Mouse (Mus musculus) stomach, postnatal 0 days (tissue): ENCODE data around the gene Edf1. TPM values are rescaled to one million over a fixed set of nuclear protein-coding genes. Genes with fewer than 3 reads are reported as not detected.
A peak's percentile ranks its signal among the peaks of the same experiment; 100 is the strongest.

ENCODE experiments used
- ATAC-seq: fragments of 200-750 bp; cut with Nextera tagmentation; 2 replicates; pipeline ENCODE4 v1.8.0; 2017; ENCODE audit not compliant: low FRiP score, low TSS enrichment
- DNase-seq: peaks from one replicate; pipeline ENCODE4 v3.0.0-alpha.2; 2016; ENCODE audit warnings: low spot score
- H3K27ac ChIP-seq: fragments of 300-500 bp; sonication (generic); replicated peaks from 2 replicates; pipeline ENCODE4 v1.5.1; 2014; ENCODE audit warnings: mild to moderate bottlenecking, control low read depth
- H3K27me3 ChIP-seq: fragments of 300-500 bp; sonication (generic); 2 replicates; pipeline ENCODE4 v1.6.1; 2014; ENCODE audit warnings: low read length; ENCODE audit not compliant: control insufficient read depth, insufficient read depth
- H3K36me3 ChIP-seq: fragments of 300-500 bp; sonication (generic); 2 replicates; pipeline ENCODE4 v1.6.1; 2014; ENCODE audit warnings: low read length, mixed read lengths; ENCODE audit not compliant: control insufficient read depth, insufficient read depth
- H3K4me1 ChIP-seq: fragments of 300-500 bp; sonication (generic); replicated peaks from 2 replicates; pipeline ENCODE4 v1.6.1; 2014; ENCODE audit warnings: antibody characterized with exemption; ENCODE audit not compliant: control insufficient read depth, insufficient read depth
- H3K4me2 ChIP-seq: fragments of 300-500 bp; sonication (generic); replicated peaks from 2 replicates; pipeline ENCODE4 v1.6.1; 2014; ENCODE audit warnings: low read depth, mild to moderate bottlenecking, control low read depth, moderate library complexity
- H3K4me3 ChIP-seq: fragments of 300-500 bp; sonication (generic); 2 replicates; pipeline ENCODE4 v1.5.1; 2014; ENCODE audit warnings: low read depth, low read length, control low read depth
- H3K9ac ChIP-seq: fragments of 300-500 bp; sonication (generic); 2 replicates; pipeline ENCODE4 v1.6.1; 2014; ENCODE audit warnings: mild to moderate bottlenecking, low read length, control low read depth, mixed read lengths
- H3K9me3 ChIP-seq: fragments of 300-500 bp; sonication (generic); 2 replicates; pipeline ENCODE4 v1.6.1; 2016; ENCODE audit warnings: low read length; ENCODE audit not compliant: control insufficient read depth
- CTCF ChIP-seq: IDR thresholded peaks from 2 replicates; pipeline ENCODE4 v1.5.1; 2016; ENCODE audit warnings: antibody characterized with exemption, low read depth, mild to moderate bottlenecking, moderate library complexity
- EP300 ChIP-seq: optimal IDR thresholded peaks from 2 replicates; pipeline ENCODE3; 2016; ENCODE audit warnings: antibody characterized with exemption
- WGBS: fragments of 180-500 bp; shearing (Covaris S2); extraction: QIAGEN DNeasy Blood & Tissue Kit; methylation state at CpG from one replicate; pipeline ENCODE4 v1.1.7; 2014; 5-methylcytosine and 5-hydroxymethylcytosine counted together
- polyA plus RNA-seq: library from polyadenylated mRNA; unstranded; fragments of >200 nt; fragmentation: Nextera tagmentation; extraction: Ambion mirVana; gene quantifications from 2 replicates; pipeline ENCODE4 v1.2.1, GENCODE M21; 2015

Edf1 gene
- polyA plus RNA-seq, 1 experiment from 2014 or later = 351 TPM

GRCm38 (mm10) chr2:25556296-25556695 lies 1.4 kb upstream of the Edf1 start:
- H3K36me3 ChIP-seq = no peaks in the 10 kb centered on the region; the same call in none of the 2 replicates
- no peak for TF ChIP-seq CTCF
- TF ChIP-seq EP300 = no peak
- H3K4me2 ChIP-seq = no peak overlapping the region
- ATAC-seq (no peak), DNase-seq (no peak)
- 0 out of 2 replicates have a peak, but pooled peaks cover 3% of the 10 kb centered on the region for H3K4me1 ChIP-seq
- no peak overlapping the region for H3K27ac ChIP-seq
- no peaks in the 10 kb centered on the region for H3K27me3 ChIP-seq
- H3K9ac ChIP-seq = no peak overlapping the region
- WGBS = 52% methylated on average over 1 of the region's 1 CpGs
- H3K9me3 ChIP-seq = no peaks in the 10 kb centered on the region
- no peak overlapping the region for H3K4me3 ChIP-seq

- Histone ChIP-seq H3K9me3 (no peaks in the 10 kb centered on the region), H3K4me2 (peak overlapping the region; percentile 91), H3K4me3 (peak overlapping the region; percentile 91), H3K27me3 (no peaks in the 10 kb centered on the region), H3K27ac (peak overlapping the region; percentile 79), H3K36me3 (peaks cover 10% of the 10 kb centered on the region), H3K9ac (peak overlapping the region; percentile 91), H3K4me1 (0 out of 2 replicates have a peak, but pooled peaks cover 3% of the 10 kb centered on the region)
- TF ChIP-seq EP300 (no peak), CTCF (no peak)
- 0% methylated on average over 23 of the region's 24 CpGs for WGBS
- DNase-seq (no peak), ATAC-seq (peak; percentile 41; the same call in 1 of the 2 replicates)
Observed at GRCm38 (mm10) chr2:25557964-25558360, 315 bp downstream of the Edf1 start.

GRCm38 (mm10) chr2:25558774-25559173 lies 1.1 kb downstream of the Edf1 start:
- Histone ChIP-seq H3K9ac (peak overlapping the region; percentile 91), H3K4me1 (0 out of 2 replicates have a peak, but pooled peaks cover 3% of the 10 kb centered on the region), H3K27ac (no peak overlapping the region), H3K9me3 (no peaks in the 10 kb centered on the region), H3K4me2 (peak overlapping the region; percentile 91), H3K27me3 (no peaks in the 10 kb centered on the region), H3K4me3 (peak overlapping the region; percentile 91), H3K36me3 (peaks cover 17% of the 10 kb centered on the region)
- ATAC-seq = no peak
- peak; percentile 14 for DNase-seq
- TF ChIP-seq EP300 (no peak), CTCF (no peak)
- 45% methylated on average over 6 of the region's 6 CpGs for WGBS

- Histone ChIP-seq H3K4me3 (no peak overlapping the region), H3K36me3 (peaks cover 23% of the 10 kb centered on the region), H3K4me1 (0 out of 2 replicates have a peak, but pooled peaks cover 3% of the 10 kb centered on the region), H3K9ac (no peak overlapping the region), H3K4me2 (no peak overlapping the region), H3K27ac (no peak overlapping the region), H3K27me3 (no peaks in the 10 kb centered on the region), H3K9me3 (no peaks in the 10 kb centered on the region)
- TF ChIP-seq EP300 (no peak), CTCF (no peak)
- ATAC-seq = no peak
- WGBS = 94% methylated on average over 8 of the region's 8 CpGs
- DNase-seq = no peak
Observed at GRCm38 (mm10) chr2:25560551-25560950, 2.9 kb downstream of the Edf1 start.

GRCm38 (mm10) chr2:25561946-25562345 lies 4.3 kb downstream of the Edf1 start:
- Histone ChIP-seq H3K9ac (no peak overlapping the region), H3K27me3 (no peaks in the 10 kb centered on the region), H3K4me3 (no peak overlapping the region), H3K9me3 (no peaks in the 10 kb centered on the region), H3K4me2 (no peak overlapping the region), H3K36me3 (peaks cover 23% of the 10 kb centered on the region), H3K27ac (no peak overlapping the region), H3K4me1 (0 out of 2 replicates have a peak, but pooled peaks cover 1% of the 10 kb centered on the region)
- ATAC-seq = no peak
- TF ChIP-seq CTCF = no peak
- no peak for TF ChIP-seq EP300
- no peak for DNase-seq
- 78% methylated on average over 9 of the region's 9 CpGs for WGBS

GRCm38 (mm10) chr2:25565741-25566140 lies 8.1 kb downstream of the Edf1 start:
- Histone ChIP-seq H3K4me2 (no peak overlapping the region), H3K36me3 (peaks cover 23% of the 10 kb centered on the region), H3K4me1 (no peaks in the 10 kb centered on the region), H3K27me3 (no peaks in the 10 kb centered on the region), H3K4me3 (no peak overlapping the region), H3K9me3 (no peaks in the 10 kb centered on the region), H3K27ac (no peak overlapping the region), H3K9ac (no peak overlapping the region)
- no peak for ATAC-seq
- DNase-seq = no peak
- WGBS = 89% methylated on average over 8 of the region's 8 CpGs
- TF ChIP-seq CTCF (no peak), EP300 (no peak)
